Mouse (Mus musculus) megakaryocyte, embryonic 14.5 days (primary cell): ENCODE results near the gene Rnf152.

Source experiments
- FLI1 ChIP-seq: IDR thresholded peaks from 2 replicates; pipeline ENCODE4 v1.6.1; 2012; ENCODE audit warnings: low read length, inconsistent platforms, mixed read lengths
- GATA1 ChIP-seq: IDR thresholded peaks from 3 replicates; pipeline ENCODE4 v1.6.1; 2012; ENCODE audit warnings: mixed read lengths, low read length, inconsistent platforms, borderline replicate concordance

DNA sequence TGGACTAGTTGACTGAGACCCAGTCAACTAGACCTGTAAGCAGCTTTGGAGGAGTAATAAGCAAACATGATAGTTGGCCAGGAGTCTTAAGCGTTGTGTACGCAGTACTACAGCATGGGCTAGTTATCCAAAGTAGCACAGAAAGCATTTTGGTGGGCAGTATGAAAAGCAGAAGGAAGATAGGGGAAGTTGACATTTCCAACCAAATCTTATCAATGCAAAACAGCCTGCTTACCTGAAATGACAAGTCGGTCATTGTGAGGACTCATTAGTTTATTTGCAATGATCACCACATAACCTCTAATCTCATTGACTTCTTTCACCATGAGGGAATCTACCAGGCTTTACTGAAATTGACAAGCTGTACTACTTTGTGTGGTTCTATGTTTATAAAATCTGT, 107.3 kb downstream of the Rnf152 start:
- TF ChIP-seq GATA1 (no peak), FLI1 (no peak)
